Mouse (Mus musculus): Measurements from ENCODE around the gene Lyar. TPM values are rescaled to one million over a fixed set of nuclear protein-coding genes. Genes with fewer than 3 reads are reported as not detected.

The Lyar gene
- polyA plus RNA-seq, 1 experiment from 2014 or later: 111 TPM

GRCm38 (mm10) chr5:38211691-38212090 is 8.6 kb upstream of the Lyar start:
- no peaks in the 10 kb centered on the region for H3K27me3 ChIP-seq (ENCODE audit: insufficient read depth, poor library complexity, severe bottlenecking)
- no peaks in the 10 kb centered on the region for H3K9me3 ChIP-seq
- H3K4me3 ChIP-seq: no peak overlapping the region
- DNase-seq (ENCODE audit: low spot score): no peak
- H3K36me3 ChIP-seq: peaks cover 64% of the 10 kb centered on the region
- WGBS: 89% methylated on average over 8 of the region's 8 CpGs
- H3K4me1 ChIP-seq: no peaks in the 10 kb centered on the region
- H3K27ac ChIP-seq: no peak overlapping the region

DNA sequence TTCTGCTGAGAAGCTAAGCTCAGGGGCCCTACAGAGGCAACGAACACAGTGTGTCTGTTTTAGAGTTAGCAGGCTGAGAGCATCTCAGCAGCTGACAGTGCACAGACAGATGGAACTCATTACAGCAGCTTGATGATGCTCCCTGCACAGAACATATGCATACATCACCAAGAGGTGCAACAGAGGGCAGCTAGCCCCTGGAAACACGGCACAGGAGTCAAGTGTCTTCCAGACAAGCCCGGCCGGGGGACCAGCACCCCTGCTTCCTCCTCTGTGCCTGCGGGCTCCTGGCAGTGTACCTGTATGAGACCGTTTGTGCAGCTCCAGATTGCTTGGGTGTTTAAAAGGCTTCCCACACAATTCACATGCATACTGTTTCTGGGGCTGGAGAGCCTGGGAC is 7.3 kb upstream of the Lyar start:
- WGBS: 82% methylated on average over 6 of the region's 6 CpGs
- no peak overlapping the region for H3K27ac ChIP-seq
- no peak for DNase-seq (ENCODE audit: low spot score)
- H3K4me3 ChIP-seq: no peak overlapping the region
- peaks cover 68% of the 10 kb centered on the region for H3K36me3 ChIP-seq
- H3K4me1 ChIP-seq: no peaks in the 10 kb centered on the region
- no peaks in the 10 kb centered on the region for H3K27me3 ChIP-seq (ENCODE audit: insufficient read depth, poor library complexity, severe bottlenecking)
- no peaks in the 10 kb centered on the region for H3K9me3 ChIP-seq

GRCm38 (mm10) chr5:38219771-38220307 is 431 bp upstream of the Lyar start:
- WGBS: under 1% methylated on average over 35 of the region's 35 CpGs
- peak; percentile 79 for DNase-seq (ENCODE audit: low spot score)
- no peaks in the 10 kb centered on the region for H3K27me3 ChIP-seq (ENCODE audit: insufficient read depth, poor library complexity, severe bottlenecking)
- H3K27ac ChIP-seq: peak overlapping the region; percentile 86
- H3K9me3 ChIP-seq: no peaks in the 10 kb centered on the region
- H3K36me3 ChIP-seq: peaks cover 33% of the 10 kb centered on the region
- peak overlapping the region; percentile 89 for H3K4me3 ChIP-seq
- peaks cover 21% of the 10 kb centered on the region for H3K4me1 ChIP-seq

DNA sequence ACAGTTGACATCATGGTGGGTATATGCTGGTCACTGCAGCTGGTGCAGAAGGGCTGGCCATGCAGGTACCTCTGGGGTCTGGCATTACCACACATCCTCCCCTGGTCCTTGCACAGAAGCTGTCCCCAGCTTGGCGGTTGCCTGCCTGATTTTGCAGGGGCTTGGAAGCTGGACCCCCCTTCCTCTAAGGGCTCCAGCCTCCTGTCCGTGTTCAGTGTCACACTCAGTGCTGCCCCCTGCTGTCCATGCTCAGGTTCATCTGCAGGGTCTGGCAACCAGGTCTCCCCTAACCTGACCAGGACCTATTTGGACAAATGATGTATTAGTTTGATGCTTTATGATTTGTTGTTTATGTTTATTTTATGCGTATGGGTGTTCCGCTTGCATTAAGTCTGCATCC is 15.2 kb downstream of the Lyar start:
- no peak overlapping the region for H3K4me3 ChIP-seq
- H3K4me1 ChIP-seq: no peaks in the 10 kb centered on the region
- peaks cover 56% of the 10 kb centered on the region for H3K36me3 ChIP-seq
- H3K27ac ChIP-seq: no peak overlapping the region
- no peaks in the 10 kb centered on the region for H3K9me3 ChIP-seq
- WGBS: 60% methylated on average over 4 of the region's 4 CpGs
- H3K27me3 ChIP-seq (ENCODE audit: insufficient read depth, poor library complexity, severe bottlenecking): no peaks in the 10 kb centered on the region
- DNase-seq (ENCODE audit: low spot score): no peak

GRCm38 (mm10) chr5:38236627-38237026 is 16.4 kb downstream of the Lyar start:
- no peaks in the 10 kb centered on the region for H3K4me1 ChIP-seq
- H3K9me3 ChIP-seq: no peaks in the 10 kb centered on the region
- peaks cover 44% of the 10 kb centered on the region for H3K36me3 ChIP-seq
- 92% methylated on average over 2 of the region's 2 CpGs for WGBS
- H3K27ac ChIP-seq: no peak overlapping the region
- no peak for DNase-seq (ENCODE audit: low spot score)
- H3K27me3 ChIP-seq (ENCODE audit: insufficient read depth, poor library complexity, severe bottlenecking): no peaks in the 10 kb centered on the region
- H3K4me3 ChIP-seq: no peak overlapping the region

GRCm38 (mm10) chr5:38240727-38241472 is 20.6 kb downstream of the Lyar start:
- WGBS: 67% methylated on average over 5 of the region's 5 CpGs
- Histone ChIP-seq H3K4me3 (no peak overlapping the region), H3K9me3 (no peaks in the 10 kb centered on the region), H3K27ac (no peak overlapping the region), H3K36me3 (peaks cover 8% of the 10 kb centered on the region; the same call in 1 of the 2 replicates), H3K4me1 (no peaks in the 10 kb centered on the region), H3K27me3 (ENCODE audit: insufficient read depth, poor library complexity, severe bottlenecking) (no peaks in the 10 kb centered on the region)
- DNase-seq (ENCODE audit: low spot score): no peak

DNA sequence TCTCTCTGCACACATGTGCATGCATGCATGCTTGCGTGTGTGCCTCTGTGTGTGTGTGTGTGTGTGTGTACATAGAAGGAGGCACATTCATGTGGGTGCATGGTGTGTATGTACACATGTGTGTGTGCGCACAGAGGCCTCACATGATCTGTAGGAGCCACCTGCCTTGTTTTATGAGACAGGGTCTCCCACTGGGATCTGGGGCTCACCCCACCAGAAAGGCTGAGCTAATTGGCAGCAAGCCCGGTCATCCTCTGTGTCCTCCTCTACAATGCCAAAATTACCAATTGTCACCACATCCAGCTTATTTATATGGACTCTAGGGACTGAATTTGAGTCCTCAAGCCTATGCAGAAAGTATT is 21.2 kb downstream of the Lyar start:
- no peaks in the 10 kb centered on the region for H3K27me3 ChIP-seq (ENCODE audit: insufficient read depth, poor library complexity, severe bottlenecking)
- no peaks in the 10 kb centered on the region for H3K9me3 ChIP-seq
- no peak overlapping the region for H3K27ac ChIP-seq
- no peak for DNase-seq (ENCODE audit: low spot score)
- no peaks in the 10 kb centered on the region for H3K4me1 ChIP-seq
- WGBS: 86% methylated on average over 3 of the region's 3 CpGs
- peaks cover 2% of the 10 kb centered on the region; the same call in 1 of the 2 replicates for H3K36me3 ChIP-seq
- no peak overlapping the region for H3K4me3 ChIP-seq

GRCm38 (mm10) chr5:38241966-38242365 is 21.7 kb downstream of the Lyar start:
- no peaks in the 10 kb centered on the region for H3K27me3 ChIP-seq (ENCODE audit: insufficient read depth, poor library complexity, severe bottlenecking)
- H3K4me1 ChIP-seq: no peaks in the 10 kb centered on the region
- no peak for DNase-seq (ENCODE audit: low spot score)
- no peaks in the 10 kb centered on the region for H3K36me3 ChIP-seq
- H3K27ac ChIP-seq: no peak overlapping the region
- WGBS: 79% methylated on average over 6 of the region's 6 CpGs
- no peaks in the 10 kb centered on the region for H3K9me3 ChIP-seq
- no peak overlapping the region for H3K4me3 ChIP-seq

GRCm38 (mm10) chr5:38255195-38255594 is 34.9 kb downstream of the Lyar start:
- no peak overlapping the region for H3K27ac ChIP-seq
- no peaks in the 10 kb centered on the region for H3K9me3 ChIP-seq
- no peak overlapping the region for H3K4me3 ChIP-seq
- no peak for DNase-seq (ENCODE audit: low spot score)
- no peaks in the 10 kb centered on the region for H3K4me1 ChIP-seq
- WGBS: 39% methylated on average over 4 of the region's 4 CpGs
- no peaks in the 10 kb centered on the region for H3K27me3 ChIP-seq (ENCODE audit: insufficient read depth, poor library complexity, severe bottlenecking)
- H3K36me3 ChIP-seq: no peaks in the 10 kb centered on the region

DNA sequence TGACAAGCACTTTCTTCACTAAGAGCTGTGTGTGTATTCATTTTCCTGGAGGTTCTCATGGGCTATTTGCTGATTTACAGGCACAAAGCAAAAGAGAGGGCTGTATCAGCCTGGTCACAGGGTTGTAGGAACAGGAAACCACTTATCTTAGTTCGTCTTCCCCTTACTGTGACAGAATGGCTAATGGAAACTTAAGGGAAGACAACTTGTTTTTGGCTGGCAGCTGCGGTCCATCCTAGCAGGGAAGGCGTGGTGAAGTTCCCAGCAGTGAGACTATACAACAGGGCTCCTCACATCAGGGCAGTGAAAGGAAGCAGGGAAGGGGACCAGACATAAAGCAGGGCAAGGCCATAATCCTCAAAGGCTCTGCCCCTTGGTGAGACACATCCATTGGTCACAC is 35.4 kb downstream of the Lyar start:
- 57% methylated on average over 3 of the region's 3 CpGs for WGBS
- Histone ChIP-seq H3K36me3 (no peaks in the 10 kb centered on the region), H3K4me1 (no peaks in the 10 kb centered on the region), H3K4me3 (no peak overlapping the region), H3K27ac (peak overlapping the region; percentile 69; the same call in 1 of the 2 replicates), H3K27me3 (ENCODE audit: insufficient read depth, poor library complexity, severe bottlenecking) (no peaks in the 10 kb centered on the region), H3K9me3 (no peaks in the 10 kb centered on the region)
- DNase-seq (ENCODE audit: low spot score): no peak

- H3K27me3 ChIP-seq (ENCODE audit: insufficient read depth, poor library complexity, severe bottlenecking): no peaks in the 10 kb centered on the region
- no peak for DNase-seq (ENCODE audit: low spot score)
- H3K4me1 ChIP-seq: no peaks in the 10 kb centered on the region
- WGBS: 79% methylated on average over 1 of the region's 1 CpGs
- no peaks in the 10 kb centered on the region for H3K9me3 ChIP-seq
- no peak overlapping the region for H3K27ac ChIP-seq
- no peak overlapping the region for H3K4me3 ChIP-seq
- H3K36me3 ChIP-seq: no peaks in the 10 kb centered on the region
Observed at GRCm38 (mm10) chr5:38256551-38256950, 36.3 kb downstream of the Lyar start.

- H3K27me3 ChIP-seq (ENCODE audit: insufficient read depth, poor library complexity, severe bottlenecking): no peaks in the 10 kb centered on the region
- no peak overlapping the region for H3K4me3 ChIP-seq
- 83% methylated on average over 8 of the region's 8 CpGs for WGBS
- no peaks in the 10 kb centered on the region for H3K4me1 ChIP-seq
- no peak for DNase-seq (ENCODE audit: low spot score)
- no peaks in the 10 kb centered on the region for H3K9me3 ChIP-seq
- H3K27ac ChIP-seq: no peak overlapping the region
- peaks cover 14% of the 10 kb centered on the region for H3K36me3 ChIP-seq
Observed at GRCm38 (mm10) chr5:38258034-38258772, 37.9 kb downstream of the Lyar start.

- H3K9me3 ChIP-seq: no peaks in the 10 kb centered on the region
- no peak overlapping the region for H3K27ac ChIP-seq
- H3K4me3 ChIP-seq: no peak overlapping the region
- 86% methylated on average over 5 of the region's 5 CpGs for WGBS
- H3K27me3 ChIP-seq (ENCODE audit: insufficient read depth, poor library complexity, severe bottlenecking): no peaks in the 10 kb centered on the region
- H3K4me1 ChIP-seq: no peaks in the 10 kb centered on the region
- H3K36me3 ChIP-seq: peaks cover 19% of the 10 kb centered on the region
- DNase-seq (ENCODE audit: low spot score): no peak
Observed at GRCm38 (mm10) chr5:38258773-38259146, 38.5 kb downstream of the Lyar start.

Measured in heart, embryonic 10.5 days (tissue).